Mouse (Mus musculus): ENCODE measurements around the gene Zfp710. TPM values are rescaled to one million over a fixed set of nuclear protein-coding genes. Genes with fewer than 3 reads are reported as not detected.
A peak's percentile ranks its signal among the peaks of the same experiment; 100 is the strongest.
"Not testable (repeated sequence)": the region's sequence is repeated elsewhere in the genome, so short reads cannot be mapped to it uniquely, and the experiment has no call there.

Gene Zfp710
- polyA plus RNA-seq, 1 experiment, result 0.20 TPM

DNA sequence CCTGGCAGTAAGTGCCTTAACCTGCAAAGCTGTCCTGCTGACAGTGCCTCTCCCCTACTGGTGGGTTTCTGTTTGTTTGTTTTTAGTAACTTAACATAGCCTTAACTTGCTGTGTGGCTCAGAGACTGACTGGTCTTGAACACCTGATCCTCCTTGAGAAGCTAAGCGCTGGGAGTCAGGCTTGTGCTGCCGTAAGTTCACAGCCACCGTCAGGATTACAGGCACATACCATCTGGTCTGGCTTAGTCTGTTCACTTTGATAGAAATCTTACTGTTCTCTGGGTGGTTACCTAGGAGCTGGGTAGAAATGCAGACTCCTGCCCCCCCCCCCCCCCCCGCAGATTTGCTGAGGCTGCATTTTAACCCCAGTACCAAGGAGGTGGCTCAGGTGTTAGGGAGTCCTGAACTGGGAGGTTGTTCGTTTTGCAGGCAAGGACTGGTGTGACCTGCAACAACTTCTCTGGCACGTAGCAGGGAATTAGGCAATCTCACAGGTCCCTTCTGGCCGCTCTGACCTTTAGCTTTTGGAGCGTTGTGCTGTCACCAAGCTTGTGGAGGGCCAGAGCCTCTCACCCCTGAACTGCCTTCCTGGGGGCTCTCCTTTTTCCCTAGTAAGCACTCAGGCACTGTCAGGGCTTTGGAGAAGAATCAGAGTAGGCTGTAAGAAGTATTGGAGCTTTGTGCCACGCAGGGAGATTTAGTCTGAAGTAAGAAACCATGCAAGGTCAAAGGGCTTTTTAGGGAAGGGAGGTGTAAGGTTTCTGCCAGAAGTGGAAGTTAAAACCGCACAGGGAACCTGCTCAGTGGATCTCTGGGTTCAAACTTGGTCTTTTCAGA lies 7.8 kb downstream of the Zfp710 start:
- no peak for TF ChIP-seq TAL1 (IDR thresholded peaks at IDR 0.05; ENCODE audit: low read length)
- TF ChIP-seq GATA1 (IDR thresholded peaks at IDR 0.05; ENCODE audit: low read length), result no peak
- Histone ChIP-seq H3K36me3 (ENCODE audit: control insufficient read depth) (no peaks in the 10 kb centered on the region), H3K9me3 (ENCODE audit: control insufficient read depth, low read length) (no peaks in the 10 kb centered on the region), H3K27me3 (ENCODE audit: control insufficient read depth) (peaks cover 11% of the 10 kb centered on the region), H3K4me1 (ENCODE audit: control insufficient read depth) (peaks cover 30% of the 10 kb centered on the region), H3K4me3 (replicated peaks) (no peak overlapping the region)

DNA sequence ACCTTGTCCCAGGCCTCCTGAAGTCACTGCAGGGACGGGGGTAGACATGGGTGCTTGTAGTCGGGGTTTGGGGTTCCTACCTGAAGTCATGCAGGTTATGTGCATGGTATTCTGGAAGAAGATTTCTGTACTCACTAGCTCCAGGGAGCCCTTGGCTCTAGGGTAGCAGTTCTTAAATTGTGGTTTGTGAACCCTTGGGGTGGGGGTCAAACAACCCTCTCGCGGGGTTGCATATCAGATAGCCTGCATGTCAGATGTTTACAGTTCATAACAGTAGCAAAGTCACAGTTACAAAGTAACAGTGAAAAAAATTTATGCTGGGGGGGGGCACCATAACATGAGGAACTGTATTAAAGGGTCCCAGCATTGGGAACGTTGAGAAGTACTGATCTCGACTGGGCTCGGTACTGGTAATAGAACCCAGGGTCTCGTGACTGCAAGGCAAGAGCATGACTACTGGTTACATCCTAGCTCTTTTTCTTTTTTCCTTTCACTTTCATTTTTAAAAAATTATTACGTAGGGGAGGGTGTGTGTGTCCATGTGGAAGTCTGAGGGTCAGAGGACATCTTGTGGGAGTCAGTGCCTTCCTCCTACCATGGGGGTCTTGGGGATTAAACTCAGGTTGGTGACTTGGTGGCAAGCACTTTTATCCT lies 8.6 kb downstream of the Zfp710 start:
- TF ChIP-seq GATA1 (IDR thresholded peaks at IDR 0.05; ENCODE audit: low read length) (no peak), TAL1 (IDR thresholded peaks at IDR 0.05; ENCODE audit: low read length) (no peak)
- Histone ChIP-seq H3K4me1 (ENCODE audit: control insufficient read depth) (peaks cover 23% of the 10 kb centered on the region), H3K9me3 (ENCODE audit: control insufficient read depth, low read length) (no peaks in the 10 kb centered on the region), H3K27me3 (ENCODE audit: control insufficient read depth) (peaks cover 4% of the 10 kb centered on the region), H3K4me3 (replicated peaks) (peak overlapping the region; percentile 31), H3K36me3 (ENCODE audit: control insufficient read depth) (no peaks in the 10 kb centered on the region)

DNA sequence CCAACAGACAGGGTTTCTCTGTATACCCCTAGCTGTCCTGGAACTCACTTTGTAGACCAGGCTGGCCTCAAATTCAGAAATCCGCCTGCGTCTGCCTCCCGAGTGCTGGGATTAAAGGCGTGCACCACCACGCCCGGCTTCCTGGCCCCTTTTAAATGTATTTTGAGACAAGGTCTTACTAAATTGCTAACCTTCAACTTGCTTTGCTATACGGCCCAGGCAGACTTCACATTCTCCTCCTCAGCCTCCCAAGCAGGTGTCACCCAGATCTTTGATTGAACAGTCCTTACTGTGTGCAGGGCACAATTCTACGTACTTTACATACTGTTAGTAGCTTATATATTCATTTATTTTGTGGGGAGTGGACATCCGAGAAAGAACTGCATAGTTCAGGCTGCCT lies 9.2 kb downstream of the Zfp710 start:
- Histone ChIP-seq H3K27me3 (ENCODE audit: control insufficient read depth) (no peaks in the 10 kb centered on the region), H3K4me3 (replicated peaks) (no peak overlapping the region), H3K4me1 (ENCODE audit: control insufficient read depth) (peaks cover 23% of the 10 kb centered on the region), H3K36me3 (ENCODE audit: control insufficient read depth) (no peaks in the 10 kb centered on the region), H3K9me3 (ENCODE audit: control insufficient read depth, low read length) (no peaks in the 10 kb centered on the region)
- TF ChIP-seq GATA1 (IDR thresholded peaks at IDR 0.05; ENCODE audit: low read length) (no peak), TAL1 (IDR thresholded peaks at IDR 0.05; ENCODE audit: low read length) (no peak)

DNA sequence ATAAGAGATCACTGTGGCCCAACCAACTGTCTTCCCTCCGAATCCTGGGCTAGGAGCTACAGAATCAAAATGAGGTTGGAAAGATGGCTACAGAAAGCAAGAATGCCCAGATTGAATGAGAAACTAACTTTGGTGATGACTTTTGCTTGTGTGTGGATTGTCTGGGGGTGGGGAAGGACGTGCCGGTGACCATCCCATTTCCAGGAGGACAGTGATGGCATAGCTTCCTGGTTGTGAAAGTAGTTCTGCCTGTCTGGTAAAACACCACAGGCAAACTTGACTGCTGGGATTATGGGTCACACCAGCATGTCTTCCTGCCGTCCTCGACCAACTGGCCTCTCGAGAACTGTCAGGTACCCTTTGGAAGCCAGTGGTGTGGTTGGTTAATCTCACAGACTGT lies 10.5 kb downstream of the Zfp710 start:
- H3K4me3 ChIP-seq (replicated peaks), result no peak overlapping the region
- no peaks in the 10 kb centered on the region for H3K36me3 ChIP-seq (ENCODE audit: control insufficient read depth)
- H3K4me1 ChIP-seq (ENCODE audit: control insufficient read depth), result peaks cover 23% of the 10 kb centered on the region
- no peaks in the 10 kb centered on the region for H3K9me3 ChIP-seq (ENCODE audit: control insufficient read depth, low read length)
- H3K27me3 ChIP-seq (ENCODE audit: control insufficient read depth), result no peaks in the 10 kb centered on the region
- TF ChIP-seq TAL1 (IDR thresholded peaks at IDR 0.05; ENCODE audit: low read length), result no peak
- no peak for TF ChIP-seq GATA1 (IDR thresholded peaks at IDR 0.05; ENCODE audit: low read length)

DNA sequence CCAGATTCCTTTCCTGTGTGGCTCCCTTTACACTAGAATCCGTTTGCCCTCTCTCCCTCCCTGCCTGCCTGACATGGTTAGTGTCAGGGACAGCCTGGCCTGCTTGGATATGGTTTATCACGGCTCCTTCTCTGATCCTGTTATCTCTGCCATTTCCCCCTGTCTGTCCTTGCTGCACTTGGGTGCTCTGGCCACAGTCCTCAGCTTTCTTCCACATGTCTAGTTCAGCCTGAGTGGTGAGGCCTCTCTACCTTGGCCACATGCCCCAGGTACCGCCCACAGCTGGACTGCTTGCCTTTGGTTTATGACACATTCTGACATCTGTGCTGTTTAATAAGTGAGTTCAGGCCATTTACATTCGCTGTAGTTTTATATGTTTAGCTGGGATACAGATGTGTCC lies 11.1 kb downstream of the Zfp710 start:
- Histone ChIP-seq H3K36me3 (ENCODE audit: control insufficient read depth) (no peaks in the 10 kb centered on the region), H3K9me3 (ENCODE audit: control insufficient read depth, low read length) (no peaks in the 10 kb centered on the region), H3K4me3 (replicated peaks) (no peak overlapping the region)

DNA sequence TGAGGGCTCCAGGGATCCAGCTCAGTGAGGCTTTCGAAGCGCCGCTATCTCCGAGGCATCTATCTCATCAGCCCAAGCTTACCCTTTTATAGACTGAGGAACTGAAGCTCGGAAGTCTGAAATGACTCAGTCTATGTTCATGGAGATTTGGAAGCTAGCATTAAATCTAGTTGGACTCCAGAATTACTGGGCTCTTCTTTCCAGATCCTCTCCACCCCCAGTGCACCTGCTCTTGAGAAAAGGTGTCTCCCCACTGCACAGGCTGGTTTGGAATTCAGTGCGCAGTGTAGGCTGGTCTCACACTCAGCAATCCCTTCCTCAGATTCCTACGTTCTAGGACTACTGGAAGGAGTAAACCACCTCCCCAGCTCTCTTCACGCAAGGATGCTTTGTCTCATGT lies 15.1 kb downstream of the Zfp710 start:
- H3K9me3 ChIP-seq (ENCODE audit: control insufficient read depth, low read length), result no peaks in the 10 kb centered on the region
- H3K36me3 ChIP-seq (ENCODE audit: control insufficient read depth), result no peaks in the 10 kb centered on the region
- no peak overlapping the region for H3K4me3 ChIP-seq (replicated peaks)
- peaks cover 11% of the 10 kb centered on the region for H3K4me1 ChIP-seq (ENCODE audit: control insufficient read depth)
- no peaks in the 10 kb centered on the region for H3K27me3 ChIP-seq (ENCODE audit: control insufficient read depth)
- no peak for TF ChIP-seq TAL1 (IDR thresholded peaks at IDR 0.05; ENCODE audit: low read length)

More for the DNA sequence above, 11.1 kb downstream of the Zfp710 start:
- H3K4me1 ChIP-seq (ENCODE audit: control insufficient read depth), result peaks cover 23% of the 10 kb centered on the region
- no peaks in the 10 kb centered on the region for H3K27me3 ChIP-seq (ENCODE audit: control insufficient read depth)
- TF ChIP-seq TAL1 (IDR thresholded peaks at IDR 0.05; ENCODE audit: low read length) (no peak), GATA1 (IDR thresholded peaks at IDR 0.05; ENCODE audit: low read length) (no peak)

DNA sequence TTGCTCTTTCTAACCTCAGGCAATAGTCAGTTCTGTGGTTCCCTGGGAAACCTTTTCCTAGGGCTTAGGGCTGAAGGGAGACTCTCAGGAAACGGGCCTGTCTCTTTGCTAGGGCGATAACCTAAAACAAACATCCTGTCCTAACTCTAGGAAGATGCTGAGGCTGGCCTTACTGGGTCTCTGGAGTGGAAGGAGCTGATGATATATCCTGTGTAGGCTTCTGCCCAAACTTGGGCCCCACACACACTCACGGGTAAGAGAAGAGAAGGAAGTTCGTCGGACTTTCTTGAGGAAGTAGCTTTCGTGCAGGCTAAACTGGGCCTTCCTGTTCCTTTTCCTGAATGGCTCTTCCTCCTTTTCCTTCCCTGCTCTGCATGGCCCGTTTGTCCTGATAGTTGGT lies 19.6 kb downstream of the Zfp710 start:
- H3K27me3 ChIP-seq (ENCODE audit: control insufficient read depth), result no peaks in the 10 kb centered on the region
- no peak for TF ChIP-seq GATA1 (IDR thresholded peaks at IDR 0.05; ENCODE audit: low read length)
- no peak for TF ChIP-seq TAL1 (IDR thresholded peaks at IDR 0.05; ENCODE audit: low read length)
- H3K4me1 ChIP-seq (ENCODE audit: control insufficient read depth), result peaks cover 7% of the 10 kb centered on the region
- H3K9me3 ChIP-seq (ENCODE audit: control insufficient read depth, low read length), result no peaks in the 10 kb centered on the region
- H3K36me3 ChIP-seq (ENCODE audit: control insufficient read depth), result no peaks in the 10 kb centered on the region
- H3K4me3 ChIP-seq (replicated peaks), result no peak overlapping the region

DNA sequence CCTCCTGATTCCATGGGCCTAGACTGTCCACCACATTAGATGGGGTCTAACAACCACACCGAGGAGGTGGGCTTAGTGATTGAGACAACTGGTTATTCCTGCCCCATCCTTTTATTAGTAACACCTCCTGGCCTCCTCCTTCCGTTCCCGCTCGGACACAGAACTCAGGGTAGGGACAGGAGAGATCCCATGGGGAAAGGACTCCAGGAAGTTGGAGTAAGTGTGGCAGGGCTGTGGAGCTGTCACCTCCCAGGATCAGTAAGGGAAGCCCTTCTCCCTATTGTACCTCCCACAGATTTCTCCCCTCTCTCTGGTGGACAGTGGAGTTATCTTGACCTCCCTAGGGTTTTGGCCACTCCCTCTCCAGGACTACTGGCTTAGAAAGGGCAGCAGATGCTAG lies 22.4 kb downstream of the Zfp710 start:
- TF ChIP-seq TAL1 (IDR thresholded peaks at IDR 0.05; ENCODE audit: low read length) (no peak), GATA1 (IDR thresholded peaks at IDR 0.05; ENCODE audit: low read length) (no peak)
- no peaks in the 10 kb centered on the region for H3K27me3 ChIP-seq (ENCODE audit: control insufficient read depth)
- H3K4me1 ChIP-seq (ENCODE audit: control insufficient read depth), result peaks cover 7% of the 10 kb centered on the region
- H3K4me3 ChIP-seq (replicated peaks), result no peak overlapping the region
- no peaks in the 10 kb centered on the region for H3K36me3 ChIP-seq (ENCODE audit: control insufficient read depth)
- no peaks in the 10 kb centered on the region for H3K9me3 ChIP-seq (ENCODE audit: control insufficient read depth, low read length)

DNA sequence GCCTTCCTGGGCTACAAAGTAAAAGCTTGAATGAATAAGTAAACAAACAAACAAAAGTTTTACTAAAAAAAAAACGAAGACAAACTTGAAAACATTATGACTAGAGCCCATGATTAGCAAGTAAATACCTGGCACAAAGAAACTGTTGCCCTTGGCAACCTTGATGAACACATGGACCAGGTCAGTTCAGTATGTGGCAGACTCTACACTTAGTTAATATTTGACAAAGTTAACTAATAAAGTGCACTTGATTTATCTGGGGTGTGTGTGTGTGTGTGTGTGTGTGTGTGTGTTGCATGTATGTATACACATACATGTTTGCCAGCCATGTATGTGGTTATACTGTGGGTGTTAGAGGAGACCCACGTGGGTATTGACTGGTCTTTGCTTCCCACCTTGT lies 25.1 kb downstream of the Zfp710 start:
- Histone ChIP-seq H3K36me3 (ENCODE audit: control insufficient read depth) (no peaks in the 10 kb centered on the region), H3K4me1 (ENCODE audit: control insufficient read depth) (peaks cover 7% of the 10 kb centered on the region), H3K4me3 (replicated peaks) (no peak overlapping the region), H3K27me3 (ENCODE audit: control insufficient read depth) (no peaks in the 10 kb centered on the region), H3K9me3 (ENCODE audit: control insufficient read depth, low read length) (no peaks in the 10 kb centered on the region)
- TF ChIP-seq GATA1 (IDR thresholded peaks at IDR 0.05; ENCODE audit: low read length) (no peak), TAL1 (IDR thresholded peaks at IDR 0.05; ENCODE audit: low read length) (no peak)

DNA sequence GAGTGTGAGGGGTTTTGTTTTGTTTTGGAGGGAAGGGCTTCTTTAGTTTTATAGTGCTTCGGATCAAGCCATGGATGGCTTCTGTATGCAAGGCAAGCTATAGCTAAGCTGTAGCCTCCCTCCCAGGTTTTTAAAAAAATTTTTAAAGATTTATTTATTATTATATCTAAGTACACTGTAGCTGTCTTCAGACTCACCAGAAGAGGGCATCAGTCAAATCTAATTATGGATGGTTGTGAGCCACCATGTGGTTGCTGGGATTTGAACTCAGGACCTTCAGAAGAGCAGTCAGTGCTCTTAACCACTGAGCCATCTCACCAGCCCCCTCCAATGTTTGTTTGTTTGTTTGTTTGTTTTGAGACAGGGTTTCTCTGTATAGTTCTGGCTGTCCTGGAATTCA lies 25.8 kb downstream of the Zfp710 start:
- not testable (repeated sequence) for H3K4me1 ChIP-seq (ENCODE audit: control insufficient read depth); H3K27me3 ChIP-seq (ENCODE audit: control insufficient read depth); H3K9me3 ChIP-seq (ENCODE audit: control insufficient read depth, low read length); H3K4me3 ChIP-seq (replicated peaks); H3K36me3 ChIP-seq (ENCODE audit: control insufficient read depth)
